Mouse (Mus musculus): ENCODE measurements around the gene Olfr750.

Gene Olfr750

DNA sequence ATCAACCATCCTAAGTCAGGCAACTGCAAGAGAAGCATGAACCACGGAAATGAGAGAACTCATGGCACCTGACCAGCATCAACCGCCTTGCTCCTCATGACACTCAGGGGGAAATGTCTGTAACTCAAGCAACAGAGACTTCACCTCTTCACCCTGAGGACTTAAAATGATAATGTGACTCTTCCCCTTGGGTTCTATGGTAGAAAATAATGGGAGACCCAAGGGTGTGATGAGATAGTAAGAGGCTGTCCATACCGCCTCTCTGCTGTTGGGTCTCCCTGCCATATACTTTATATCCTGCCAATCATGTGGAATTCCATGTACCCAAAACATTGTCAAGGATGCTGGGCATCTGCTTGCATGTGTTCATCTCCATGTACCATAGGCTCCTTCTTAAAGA lies at the start of gene Olfr750:
Gene Olfr750, minus strand, starts transcription at position 101 of the 400 bp plus-strand sequence.
- no peak for DNase-seq

DNA sequence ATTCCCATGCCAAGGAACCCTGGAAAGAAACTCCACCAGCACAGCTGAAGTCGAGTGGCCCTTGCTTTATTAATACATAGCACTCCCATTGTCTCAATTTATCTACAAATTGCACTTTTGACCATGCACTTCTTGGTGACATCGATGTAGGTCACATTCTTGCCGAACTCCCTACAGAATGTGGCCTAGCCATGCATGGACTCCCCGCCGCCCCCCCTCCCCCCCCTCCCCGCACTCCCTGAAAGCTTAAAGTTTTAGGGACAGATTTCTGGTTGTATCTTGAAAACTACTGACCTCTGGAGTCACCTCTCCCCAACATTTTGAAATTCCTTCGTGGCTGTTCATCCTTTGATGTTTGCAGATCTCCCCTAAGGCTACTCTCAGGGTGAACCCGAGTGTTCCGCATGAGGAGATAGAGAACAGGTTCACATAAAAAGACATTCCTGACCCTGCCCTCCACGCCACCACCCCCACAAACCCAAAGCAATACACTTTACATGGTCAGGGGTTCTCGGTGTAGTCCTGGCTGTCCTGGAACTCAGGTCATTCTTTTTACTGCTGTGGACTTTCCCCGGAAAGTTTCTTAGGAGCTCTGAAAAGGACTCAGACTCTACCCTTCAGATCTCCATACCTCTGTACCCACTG lies 39.8 kb upstream of the Olfr750 start, which contains the start of gene Eddm3b:
Gene Eddm3b, plus strand, starts transcription at position 511 of the 645 bp plus-strand sequence.
- no peak for DNase-seq

DNA sequence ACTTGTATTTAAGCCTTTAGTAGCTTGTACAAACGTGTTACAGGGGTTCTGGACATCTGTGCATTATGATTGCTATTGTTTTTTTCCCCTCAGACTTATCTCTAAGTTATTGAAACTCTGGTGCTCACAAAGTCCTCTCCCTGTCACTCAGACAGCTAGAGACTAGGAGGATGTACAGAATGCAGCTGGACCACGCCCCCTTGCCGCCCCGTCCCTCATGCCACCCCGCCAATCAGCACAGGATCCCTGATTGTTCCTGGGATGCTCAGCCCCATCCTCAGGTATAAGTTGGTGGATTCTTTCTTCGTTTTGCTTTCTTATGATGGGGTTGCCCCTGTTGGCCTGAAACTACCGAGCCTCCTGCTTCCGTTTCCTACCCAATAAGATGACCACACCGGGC lies 39.2 kb upstream of the Olfr750 start:
- no peak for DNase-seq

GRCm38 (mm10) chr14:51111966-51112365 lies 37.7 kb upstream of the Olfr750 start:
- DNase-seq, result no peak

GRCm38 (mm10) chr14:51106449-51106967 lies 32.3 kb upstream of the Olfr750 start:
- DNase-seq, result no peak

DNA sequence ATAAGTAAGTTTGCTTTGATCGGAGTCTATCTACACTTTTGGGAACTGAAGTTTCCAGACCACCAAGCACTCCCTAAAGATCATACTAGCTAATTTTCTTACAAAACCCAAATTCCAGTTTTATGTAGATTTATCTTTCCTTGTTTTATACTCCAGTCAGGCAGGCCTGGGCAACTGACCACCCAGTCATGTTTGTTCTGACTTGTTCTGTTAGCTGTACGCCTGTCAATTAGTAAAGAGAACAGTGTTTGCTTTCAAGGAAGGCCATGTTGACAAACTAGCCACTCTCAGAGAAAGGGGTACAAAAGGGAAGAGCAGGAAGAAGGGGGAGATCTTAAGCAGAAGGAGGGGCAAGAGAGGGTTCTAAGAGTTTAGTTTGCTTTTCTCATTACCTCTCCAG lies 30.1 kb upstream of the Olfr750 start:
- DNase-seq, result no peak

GRCm38 (mm10) chr14:51103217-51103616 lies 29.0 kb upstream of the Olfr750 start:
- peak in 1 of 2 experiments; percentile 11 for DNase-seq

- DNase-seq, result no peak
These were observed 27.0 kb upstream of the Olfr750 start for GRCm38 (mm10) chr14:51101284-51101683.

DNA sequence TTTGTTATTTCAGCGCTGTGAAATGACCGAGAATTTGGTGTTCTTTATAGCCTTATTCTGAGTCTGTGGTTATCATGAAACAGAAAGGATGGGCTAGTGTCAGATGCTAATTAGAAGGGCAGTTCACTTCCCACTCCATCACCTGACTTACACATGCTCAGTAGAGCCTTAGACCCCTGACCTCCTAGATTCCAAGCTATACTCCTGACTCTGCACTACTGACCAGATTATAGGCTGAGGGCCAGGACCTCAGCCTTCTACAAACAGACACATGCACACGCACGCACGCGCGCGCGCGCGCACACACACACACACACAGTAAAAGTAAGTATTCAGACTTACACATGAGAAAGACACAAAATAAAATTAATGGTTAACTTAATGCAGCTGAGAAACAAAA lies 24.7 kb upstream of the Olfr750 start:
- no peak for DNase-seq

DNA sequence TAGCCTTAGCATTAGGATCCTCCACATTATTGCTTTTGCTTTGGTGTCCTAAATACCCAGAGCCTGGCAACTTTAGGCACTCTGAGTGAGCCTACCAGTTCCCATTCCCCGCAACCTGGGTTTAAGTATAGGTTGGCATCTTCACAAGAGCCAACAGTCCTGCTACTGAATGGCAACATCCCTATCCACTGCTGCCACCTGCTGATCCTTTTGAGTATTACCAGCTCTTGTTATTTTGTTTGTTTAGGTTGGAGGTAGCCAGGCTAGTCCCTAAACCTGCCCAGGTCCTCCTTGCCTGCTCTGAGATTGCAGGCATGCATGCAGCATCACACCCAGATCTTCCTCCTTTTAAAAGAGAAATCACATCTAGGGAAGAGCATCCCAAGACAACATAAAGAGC lies 24.1 kb upstream of the Olfr750 start:
- DNase-seq, result peak; percentile 12 to 33

GRCm38 (mm10) chr14:51095736-51096524 lies 21.7 kb upstream of the Olfr750 start:
- no peak for DNase-seq

GRCm38 (mm10) chr14:51094921-51095320 lies 20.7 kb upstream of the Olfr750 start:
- DNase-seq, result no peak

GRCm38 (mm10) chr14:51094096-51094875 lies 20.1 kb upstream of the Olfr750 start:
- no peak for DNase-seq

DNA sequence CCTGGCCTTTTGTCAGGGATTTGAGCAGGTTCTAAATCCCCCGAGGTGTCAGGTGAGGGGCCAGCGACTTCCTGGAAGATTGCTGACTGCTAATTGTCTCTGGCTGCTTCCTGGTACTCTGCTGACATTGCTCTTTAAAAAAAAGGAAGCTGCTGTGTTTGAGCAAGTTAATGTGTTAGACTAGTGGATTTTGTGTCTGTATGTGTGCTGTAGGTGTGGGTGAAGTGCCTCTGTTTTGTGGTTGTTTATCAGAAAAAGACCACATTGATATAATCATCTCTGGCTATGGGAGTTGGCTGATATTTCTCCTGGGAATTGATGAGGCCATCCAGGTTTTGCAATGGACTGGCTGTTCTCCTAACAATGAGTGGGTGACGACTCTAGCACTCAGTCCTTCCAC lies 19.3 kb upstream of the Olfr750 start:
- DNase-seq, result no peak

DNA sequence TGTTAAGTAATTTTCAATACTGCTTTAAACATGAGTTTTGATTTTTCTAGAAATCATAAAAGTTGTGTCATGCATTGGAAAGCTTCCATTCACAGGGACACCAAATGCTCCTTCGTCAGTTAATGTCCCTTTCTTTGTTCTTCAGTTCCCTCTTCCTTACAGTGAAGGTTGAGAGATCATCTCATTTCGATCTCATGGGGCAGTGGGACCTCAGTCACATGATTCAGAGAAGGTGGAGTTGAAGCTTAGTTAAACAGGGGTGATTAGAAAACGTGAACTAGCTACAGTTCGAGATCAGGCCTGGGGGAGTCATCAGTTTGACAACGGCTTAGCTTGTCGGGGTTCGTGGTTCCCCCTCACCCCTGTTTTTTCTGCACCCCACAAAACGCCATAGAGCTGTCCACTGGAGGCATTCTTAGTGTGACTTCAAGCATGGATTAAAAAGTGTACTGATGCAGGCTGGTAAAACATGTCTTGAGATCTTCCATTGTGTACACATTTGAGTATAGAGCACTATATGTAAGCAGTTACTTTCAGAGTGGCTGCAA lies 17.9 kb upstream of the Olfr750 start:
- DNase-seq, result no peak

DNA sequence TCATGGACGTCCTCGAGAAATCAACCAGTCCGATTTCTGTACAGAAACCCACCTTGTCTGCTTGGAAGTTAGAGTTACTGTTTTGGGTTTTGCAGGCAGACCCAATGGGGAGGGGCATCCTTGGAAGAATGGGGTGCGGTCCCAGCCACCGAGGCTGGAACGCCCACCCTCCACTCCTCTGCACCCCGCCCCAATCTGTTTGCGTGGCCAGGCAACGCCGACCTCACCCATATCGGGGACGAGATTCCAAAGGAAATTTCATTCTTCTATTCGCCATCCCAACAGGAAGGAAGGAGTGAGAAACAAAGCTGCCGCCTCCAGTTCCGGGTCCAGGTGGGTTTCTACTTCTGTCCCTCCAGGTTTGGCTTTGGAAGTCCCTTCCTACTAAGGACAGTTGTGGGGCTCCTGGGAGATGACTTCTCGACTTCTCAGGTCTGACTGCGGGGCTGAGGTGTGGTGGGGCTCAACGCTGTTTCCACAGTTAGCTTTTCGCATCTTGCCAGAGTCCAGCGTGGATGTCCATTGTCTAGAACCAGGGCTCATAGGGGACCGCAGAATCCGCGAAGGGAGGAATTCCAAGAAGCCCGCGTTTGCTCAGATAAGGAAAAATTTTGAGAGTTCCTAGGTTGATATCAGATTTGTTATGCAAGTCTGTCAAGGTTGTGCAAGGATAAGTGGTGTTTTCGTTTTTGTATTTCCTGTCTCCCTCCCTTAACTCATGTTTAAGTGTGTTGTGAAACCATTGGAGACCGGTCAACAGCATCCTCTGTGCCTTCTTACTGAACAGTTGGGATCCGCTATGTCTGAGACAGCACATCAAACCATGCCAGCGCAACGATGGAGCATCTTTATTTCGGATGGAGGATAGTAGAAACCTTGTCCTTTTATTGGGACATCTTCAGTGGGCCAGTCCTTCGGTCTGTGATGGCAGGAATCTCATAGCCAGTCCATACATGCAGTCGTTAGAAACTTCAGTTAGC lies 17.0 kb upstream of the Olfr750 start, which contains the start of the genes Rnase4 and Ang:
Gene Rnase4, plus strand, starts transcription at position 157 of the 980 bp plus-strand sequence.
Gene Ang, plus strand, starts transcription at position 230 of the 980 bp plus-strand sequence.
- peak; percentile 25 to 38 for DNase-seq

GRCm38 (mm10) chr14:51090077-51090781 lies 16.0 kb upstream of the Olfr750 start:
- DNase-seq, result peak; percentile 60 to 74

DNA sequence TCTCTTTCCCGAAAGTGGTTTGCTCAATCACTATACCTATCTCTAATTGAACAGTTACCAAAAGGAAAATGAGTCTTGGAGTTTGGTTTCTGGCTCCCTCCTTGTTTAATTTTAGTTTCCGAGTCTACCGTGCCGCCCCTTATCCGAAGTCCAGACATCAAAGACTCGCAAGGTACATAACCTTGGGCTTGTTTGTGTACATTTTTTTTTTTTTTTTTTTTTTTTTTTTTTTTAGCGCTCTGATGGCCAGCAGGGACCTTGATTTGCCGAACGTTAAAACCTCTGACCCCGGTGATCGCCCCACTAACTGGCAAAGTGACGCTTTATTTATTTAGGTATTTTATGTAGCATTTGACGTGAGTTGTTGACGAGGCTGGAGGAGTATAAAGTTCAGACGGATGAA lies 15.4 kb upstream of the Olfr750 start:
- no peak for DNase-seq

GRCm38 (mm10) chr14:51088970-51089673 lies 14.9 kb upstream of the Olfr750 start:
- DNase-seq, result peak; percentile 87 to 94
